Mouse (Mus musculus): ENCODE measurements around the gene Sgce. TPM values are rescaled to one million over a fixed set of nuclear protein-coding genes. Genes with fewer than 3 reads are reported as not detected.

The Sgce gene
- polyA plus RNA-seq, 1 experiment from 2014 or later: 58.5 TPM

GRCm38 (mm10) chr6:4740511-4740910 is 6.5 kb downstream of the Sgce start:
- Histone ChIP-seq H3K4me2 (no peak overlapping the region), H3K9ac (no peak overlapping the region), H3K27ac (0 out of 2 replicates have a peak overlapping the region, but pooled peaks have one; percentile 9), H3K27me3 (replicated peaks) (no peaks in the 10 kb centered on the region), H3K36me3 (replicated peaks) (no peaks in the 10 kb centered on the region), H3K4me1 (peaks cover 39% of the 10 kb centered on the region), H3K4me3 (no peak overlapping the region), H3K9me3 (no peaks in the 10 kb centered on the region)
- no peak for ATAC-seq (replicated peaks)
- WGBS: 19% methylated on average over 6 of the region's 6 CpGs

DNA sequence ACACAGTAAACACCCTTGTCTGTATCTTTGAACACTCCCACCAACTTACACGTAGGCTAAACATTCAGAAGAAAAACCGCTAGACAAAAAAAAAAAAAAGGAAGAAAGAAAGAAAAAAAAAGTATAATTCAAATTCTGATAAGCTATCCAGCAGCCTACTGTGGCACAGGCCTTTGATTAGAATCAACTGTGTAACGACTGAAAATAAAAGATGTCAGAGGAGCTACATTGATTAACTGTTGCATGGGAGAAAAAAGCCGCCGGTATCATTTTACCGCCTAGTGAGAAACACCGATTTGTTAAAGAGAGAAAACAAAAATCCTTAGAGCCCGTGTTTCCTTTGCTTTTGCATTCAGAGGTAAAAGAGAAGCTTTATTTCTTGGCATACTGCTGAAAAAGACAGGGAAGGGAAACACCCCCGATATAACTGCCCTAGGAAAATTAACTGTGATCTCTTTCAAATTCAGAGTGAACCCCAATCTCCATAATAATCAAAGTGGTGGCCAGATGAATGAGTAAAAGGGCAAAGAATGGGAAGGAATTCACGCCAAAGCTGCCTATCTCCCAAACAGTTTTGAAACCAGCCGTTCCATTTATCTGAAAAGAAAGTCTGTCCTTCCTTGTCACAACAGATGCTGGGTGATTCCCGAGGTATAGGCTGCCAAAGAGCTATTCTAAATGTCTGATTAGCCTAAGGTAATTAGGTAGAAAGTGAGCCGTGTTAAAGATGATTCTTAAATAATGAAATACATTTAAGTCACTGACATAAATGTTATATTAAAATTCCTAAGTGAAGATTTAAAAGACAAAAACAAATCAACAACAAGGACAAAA is 7.3 kb downstream of the Sgce start:
- H3K9ac ChIP-seq: no peak overlapping the region
- H3K4me2 ChIP-seq: peak overlapping the region; percentile 31
- H3K4me1 ChIP-seq: peaks cover 39% of the 10 kb centered on the region
- H3K27me3 ChIP-seq (replicated peaks): no peaks in the 10 kb centered on the region
- no peaks in the 10 kb centered on the region for H3K36me3 ChIP-seq (replicated peaks)
- H3K9me3 ChIP-seq: no peaks in the 10 kb centered on the region
- WGBS: 9% methylated on average over 13 of the region's 13 CpGs
- 0 out of 2 replicates have a peak overlapping the region, but pooled peaks have one; percentile 11 for H3K27ac ChIP-seq
- H3K4me3 ChIP-seq: no peak overlapping the region
- ATAC-seq (replicated peaks): no peak

- Histone ChIP-seq H3K4me1 (peaks cover 39% of the 10 kb centered on the region), H3K9ac (no peak overlapping the region), H3K9me3 (no peaks in the 10 kb centered on the region), H3K27ac (no peak overlapping the region), H3K4me2 (no peak overlapping the region), H3K4me3 (no peak overlapping the region), H3K27me3 (replicated peaks) (no peaks in the 10 kb centered on the region), H3K36me3 (replicated peaks) (no peaks in the 10 kb centered on the region)
- WGBS: 15% methylated on average over 2 of the region's 2 CpGs
- ATAC-seq (replicated peaks): no peak
Observed at GRCm38 (mm10) chr6:4738717-4739116, 8.3 kb downstream of the Sgce start.

DNA sequence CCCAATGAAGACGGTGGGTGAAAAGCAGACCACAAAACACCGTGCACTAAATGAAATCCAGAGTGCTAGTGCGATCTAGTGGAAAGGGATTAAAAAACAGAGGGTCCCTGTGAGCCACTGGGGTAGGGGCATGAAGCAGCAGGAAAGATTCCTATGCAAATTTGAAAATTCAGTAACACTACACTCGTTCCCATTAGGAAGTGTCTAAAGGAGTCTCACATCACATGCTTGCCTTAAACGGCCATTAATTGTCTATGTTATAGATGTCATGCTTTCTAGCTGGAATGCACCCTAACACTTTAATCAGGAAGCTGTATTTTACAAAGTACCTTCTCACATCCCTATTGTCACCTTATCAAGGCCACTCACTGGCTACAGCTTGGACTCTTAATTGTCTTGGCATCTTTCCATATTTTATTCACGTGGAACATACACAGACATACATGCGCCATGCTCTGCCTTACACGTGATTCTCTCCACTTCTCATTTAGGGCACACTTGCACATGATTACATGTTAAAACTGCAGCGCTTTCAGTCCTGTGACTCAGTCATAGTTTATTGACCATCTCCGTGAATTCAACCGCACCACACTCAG is 8.9 kb downstream of the Sgce start:
- WGBS: 25% methylated on average over 11 of the region's 11 CpGs
- Histone ChIP-seq H3K9me3 (no peaks in the 10 kb centered on the region), H3K4me3 (no peak overlapping the region), H3K27me3 (replicated peaks) (no peaks in the 10 kb centered on the region), H3K4me2 (peak overlapping the region; percentile 15; the same call in 1 of the 2 replicates), H3K27ac (no peak overlapping the region), H3K36me3 (replicated peaks) (no peaks in the 10 kb centered on the region), H3K9ac (no peak overlapping the region), H3K4me1 (peaks cover 39% of the 10 kb centered on the region)
- peak; percentile 46 for ATAC-seq (replicated peaks)

- H3K9me3 ChIP-seq: no peaks in the 10 kb centered on the region
- no peak overlapping the region for H3K4me3 ChIP-seq
- no peaks in the 10 kb centered on the region for H3K36me3 ChIP-seq (replicated peaks)
- peaks cover 32% of the 10 kb centered on the region for H3K4me1 ChIP-seq
- H3K4me2 ChIP-seq: no peak overlapping the region
- no peak for ATAC-seq (replicated peaks)
- WGBS: 85% methylated on average over 9 of the region's 9 CpGs
- no peak overlapping the region for H3K9ac ChIP-seq
- H3K27me3 ChIP-seq (replicated peaks): no peaks in the 10 kb centered on the region
- no peak overlapping the region for H3K27ac ChIP-seq
Observed at GRCm38 (mm10) chr6:4736372-4736771, 10.6 kb downstream of the Sgce start.

DNA sequence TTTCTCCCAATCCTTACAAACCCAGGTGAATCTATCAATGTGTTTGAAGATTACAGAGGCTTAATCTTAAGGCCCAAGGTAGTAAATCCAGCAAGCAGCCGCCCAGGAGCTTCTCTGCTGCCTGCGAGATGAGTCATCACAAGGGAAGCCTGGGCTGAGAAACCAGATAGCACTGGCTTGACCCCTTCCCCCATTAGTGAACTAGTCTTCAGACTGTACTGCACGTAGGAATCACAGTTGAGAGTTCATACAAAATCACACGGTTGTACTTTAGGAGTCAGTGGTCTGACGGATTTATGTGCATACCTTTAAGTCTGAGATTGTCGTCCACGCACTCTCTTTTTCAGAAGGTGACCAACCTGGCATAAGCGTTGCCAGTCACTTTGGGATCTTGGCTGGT is 13.8 kb downstream of the Sgce start:
- 76% methylated on average over 8 of the region's 8 CpGs for WGBS
- H3K9ac ChIP-seq: no peak overlapping the region
- no peak overlapping the region for H3K4me2 ChIP-seq
- no peak for ATAC-seq (replicated peaks)
- no peak overlapping the region for H3K4me3 ChIP-seq
- H3K27ac ChIP-seq: no peak overlapping the region
- no peaks in the 10 kb centered on the region for H3K36me3 ChIP-seq (replicated peaks)
- no peaks in the 10 kb centered on the region for H3K9me3 ChIP-seq
- H3K4me1 ChIP-seq: peaks cover 10% of the 10 kb centered on the region
- no peaks in the 10 kb centered on the region for H3K27me3 ChIP-seq (replicated peaks)

DNA sequence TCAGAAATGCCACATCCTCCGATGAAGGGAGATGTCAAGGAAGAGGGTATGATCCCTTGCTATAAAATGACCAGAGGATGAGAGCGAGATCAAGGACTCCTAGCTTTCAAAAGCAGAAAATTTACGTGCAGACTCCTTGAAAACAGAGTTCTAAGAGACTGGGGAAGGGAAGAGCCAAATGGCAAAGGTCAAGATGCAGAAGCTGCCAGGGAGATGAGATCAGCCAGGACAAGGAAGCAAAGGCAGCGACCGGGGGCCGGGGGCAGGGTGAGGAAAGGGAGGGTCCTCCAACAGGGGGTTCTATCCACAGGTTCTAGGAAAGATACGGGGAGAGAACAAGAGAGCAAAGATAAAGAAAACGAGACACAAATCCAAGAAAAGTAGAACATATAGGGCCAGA is 15.3 kb downstream of the Sgce start:
- 65% methylated on average over 8 of the region's 8 CpGs for WGBS
- Histone ChIP-seq H3K9ac (no peak overlapping the region), H3K4me1 (no peaks in the 10 kb centered on the region), H3K4me3 (no peak overlapping the region), H3K27me3 (replicated peaks) (no peaks in the 10 kb centered on the region), H3K4me2 (no peak overlapping the region), H3K9me3 (no peaks in the 10 kb centered on the region), H3K27ac (no peak overlapping the region), H3K36me3 (replicated peaks) (no peaks in the 10 kb centered on the region)
- no peak for ATAC-seq (replicated peaks)

DNA sequence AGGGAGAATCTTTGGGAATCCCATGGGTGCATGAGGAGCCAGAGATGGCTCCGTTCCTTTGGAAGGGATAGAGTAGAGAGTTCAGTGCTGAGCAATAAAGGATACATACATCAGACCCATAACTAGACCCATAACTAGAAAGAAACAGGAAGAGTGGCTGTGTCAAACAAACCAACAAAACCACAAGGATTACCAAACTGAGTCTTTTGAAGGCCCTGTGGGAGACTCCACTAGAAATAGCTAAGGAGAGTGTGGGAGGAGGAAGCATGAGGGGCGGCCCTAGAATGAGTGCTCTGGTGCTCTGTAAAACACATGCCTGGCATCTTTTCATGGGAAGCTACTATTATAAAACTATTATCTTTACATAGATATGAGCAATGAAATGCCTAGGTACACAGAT is 18.7 kb downstream of the Sgce start:
- Histone ChIP-seq H3K9me3 (no peaks in the 10 kb centered on the region), H3K4me2 (no peak overlapping the region), H3K27ac (no peak overlapping the region), H3K4me3 (no peak overlapping the region), H3K36me3 (replicated peaks) (no peaks in the 10 kb centered on the region), H3K9ac (no peak overlapping the region), H3K27me3 (replicated peaks) (no peaks in the 10 kb centered on the region), H3K4me1 (peaks cover 3% of the 10 kb centered on the region; the same call in 1 of the 2 replicates)
- 96% methylated on average over 2 of the region's 2 CpGs for WGBS
- no peak for ATAC-seq (replicated peaks)

DNA sequence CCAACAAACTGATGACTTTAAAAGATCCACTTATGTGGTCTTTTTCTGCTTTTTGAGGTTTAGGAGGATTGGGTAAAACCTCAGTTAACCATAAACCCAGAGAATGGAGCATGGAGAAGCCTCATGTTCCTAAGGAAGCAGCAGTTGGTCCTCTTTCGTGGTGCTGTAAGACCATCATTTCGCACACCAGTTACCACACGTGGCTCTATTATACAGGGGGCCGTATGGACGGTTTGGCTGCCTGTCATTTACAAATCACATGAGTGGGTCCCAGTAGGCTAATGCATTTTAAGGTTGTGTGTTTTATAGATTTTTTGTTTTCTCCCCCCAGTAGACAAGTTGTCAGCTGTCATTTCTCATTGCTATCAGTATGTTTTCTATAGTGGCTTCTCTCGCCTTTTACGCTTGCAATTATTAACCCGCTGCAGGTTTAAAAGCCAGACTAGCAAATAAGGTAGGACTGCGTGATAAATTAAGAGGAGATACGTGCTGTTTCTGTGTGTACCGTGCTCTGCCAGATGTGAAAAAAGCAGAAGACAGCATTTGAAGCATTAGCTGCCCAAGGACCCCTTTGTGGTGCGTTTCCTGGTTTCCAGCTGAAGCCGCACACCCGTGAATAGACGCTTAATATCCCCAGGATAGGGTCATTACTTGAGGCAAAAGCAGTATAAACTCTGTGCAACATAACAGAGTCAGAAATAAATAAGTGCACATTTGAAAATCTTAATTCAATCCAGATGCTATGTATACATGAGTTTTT is 22.8 kb downstream of the Sgce start:
- 48% methylated on average over 15 of the region's 15 CpGs for WGBS
- no peak overlapping the region for H3K9ac ChIP-seq
- no peaks in the 10 kb centered on the region for H3K27me3 ChIP-seq (replicated peaks)
- H3K4me1 ChIP-seq: peaks cover 13% of the 10 kb centered on the region
- no peak overlapping the region for H3K4me2 ChIP-seq
- H3K9me3 ChIP-seq: no peaks in the 10 kb centered on the region
- no peak overlapping the region for H3K27ac ChIP-seq
- ATAC-seq (replicated peaks): no peak
- H3K4me3 ChIP-seq: no peak overlapping the region
- no peaks in the 10 kb centered on the region for H3K36me3 ChIP-seq (replicated peaks)

DNA sequence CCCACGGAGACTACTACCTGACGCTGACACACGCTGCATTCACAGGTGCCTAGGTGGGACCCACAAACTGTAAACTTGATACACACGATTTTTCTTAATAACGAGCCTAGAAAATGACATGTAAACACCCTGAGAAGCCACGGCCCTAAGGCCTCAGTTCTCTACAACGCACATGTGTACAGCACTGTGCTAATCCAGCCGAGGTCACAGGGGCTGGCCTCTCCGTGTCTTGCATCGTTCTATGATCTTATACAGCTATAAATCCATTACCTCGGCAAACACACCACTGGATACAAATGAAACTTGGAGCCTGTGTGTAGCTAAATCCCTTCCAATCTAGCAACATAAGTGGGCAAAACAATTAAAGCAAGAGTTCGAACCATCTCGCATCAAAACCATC is 24.3 kb downstream of the Sgce start:
- H3K27me3 ChIP-seq (replicated peaks): no peaks in the 10 kb centered on the region
- H3K9ac ChIP-seq: no peak overlapping the region
- no peaks in the 10 kb centered on the region for H3K9me3 ChIP-seq
- peaks cover 13% of the 10 kb centered on the region for H3K4me1 ChIP-seq
- H3K4me3 ChIP-seq: no peak overlapping the region
- WGBS: 72% methylated on average over 13 of the region's 13 CpGs
- no peaks in the 10 kb centered on the region for H3K36me3 ChIP-seq (replicated peaks)
- peak; percentile 55; the same call in 1 of the 2 replicates for ATAC-seq (replicated peaks)
- H3K4me2 ChIP-seq: no peak overlapping the region
- no peak overlapping the region for H3K27ac ChIP-seq

- Histone ChIP-seq H3K4me1 (peaks cover 13% of the 10 kb centered on the region), H3K27me3 (replicated peaks) (no peaks in the 10 kb centered on the region), H3K4me2 (no peak overlapping the region), H3K36me3 (replicated peaks) (no peaks in the 10 kb centered on the region), H3K4me3 (no peak overlapping the region), H3K9me3 (no peaks in the 10 kb centered on the region), H3K27ac (no peak overlapping the region), H3K9ac (no peak overlapping the region)
- ATAC-seq (replicated peaks): peak; percentile 77
- WGBS: 10% methylated on average over 6 of the region's 6 CpGs
Observed at GRCm38 (mm10) chr6:4722142-4722541, 24.9 kb downstream of the Sgce start.

DNA sequence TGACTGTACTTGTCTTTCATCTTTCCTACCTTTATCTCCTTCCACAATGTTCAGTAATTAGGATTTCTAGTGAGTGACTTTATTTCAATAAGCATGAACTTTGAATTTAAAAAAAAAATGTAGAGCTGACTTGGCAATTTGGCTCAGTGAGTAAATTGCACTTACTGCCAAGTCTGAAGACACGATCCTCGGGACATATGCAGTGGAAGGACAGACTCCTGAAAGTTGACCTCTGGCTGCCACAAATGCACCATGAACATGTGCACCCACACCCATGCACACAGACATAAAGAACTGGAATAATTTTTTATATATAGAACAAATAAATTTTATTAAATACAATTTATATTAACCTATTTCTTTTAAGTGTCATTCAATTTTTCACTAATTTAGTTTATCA is 29.7 kb downstream of the Sgce start:
- Histone ChIP-seq H3K27ac (no peak overlapping the region), H3K4me3 (no peak overlapping the region), H3K27me3 (replicated peaks) (no peaks in the 10 kb centered on the region), H3K9ac (no peak overlapping the region), H3K4me2 (no peak overlapping the region), H3K36me3 (replicated peaks) (no peaks in the 10 kb centered on the region), H3K4me1 (peaks cover 4% of the 10 kb centered on the region), H3K9me3 (no peaks in the 10 kb centered on the region)
- WGBS: 87% methylated on average over 2 of the region's 2 CpGs
- ATAC-seq (replicated peaks): no peak
